Comparison of ENCODE assay signal across 10 mouse cellular contexts in genomic region chr19:9979156-9979555, GRCm38 (mm10). TPM values are rescaled to one million over a fixed set of nuclear protein-coding genes. Genes with fewer than 3 reads are reported as not detected.
DNase-seq lines count a peak whose midpoint lies in the region; ATAC-seq and TF ChIP-seq lines count a peak whose summit lies in the region.
"Had no signal": no experiment of that assay in that cellular context is flagged by ENCODE, and none has a peak within 500 bp of the region (broad histone marks: within the 10 kb centered on the region; RNA-seq: fewer than 3 reads in every experiment).

No protein-coding gene starts in this region.

- H3K4me1 ChIP-seq in heart, embryonic 13.5 days: peaks cover 47% of the 10 kb centered on the region
- H3K4me1 ChIP-seq in lung, embryonic 15.5 days: peaks cover 29% of the 10 kb centered on the region
- H3K4me1 ChIP-seq in cortical plate, adult 2 months (ENCODE audit: control insufficient read depth, insufficient read depth, low read length): peaks cover 6% of the 10 kb centered on the region
- peaks cover 10% of the 10 kb centered on the region for H3K4me1 ChIP-seq in olfactory bulb, adult 2 months (ENCODE audit: control insufficient read depth, insufficient read depth, low read length)

- no peak overlapping the region for H3K9ac ChIP-seq in heart, embryonic 13.5 days
- no peak overlapping the region for H3K9ac ChIP-seq in lung, embryonic 15.5 days
- H3K9ac ChIP-seq: neural tube, embryonic 13.5 days had no signal

- DNase-seq in heart, postnatal 36 days: no peak
- DNase-seq in lung, postnatal 36 days: no peak
- DNase-seq in cerebellum, postnatal 36 days: no peak
- DNase-seq in right cerebral cortex, adult 18-20 months: no peak

- no peak for TF ChIP-seq CTCF in cortical plate, adult 2 months (IDR thresholded peaks at IDR 0.05; ENCODE audit: extremely low read depth, insufficient read depth, low read length)
- TF ChIP-seq CTCF in olfactory bulb, adult 2 months (IDR thresholded peaks at IDR 0.05; ENCODE audit: insufficient read depth, low read depth, low read length): no peak

- peaks cover 3% of the 10 kb centered on the region for H3K36me3 ChIP-seq in heart, embryonic 13.5 days
- peaks cover 2% of the 10 kb centered on the region; the same call in 1 of the 2 replicates for H3K36me3 ChIP-seq in lung, embryonic 15.5 days

- no peak for TF ChIP-seq POLR2A in cortical plate, adult 2 months (IDR thresholded peaks at IDR 0.05; ENCODE audit: extremely low read depth, insufficient read depth, low read length)
- TF ChIP-seq POLR2A in olfactory bulb, adult 2 months (IDR thresholded peaks at IDR 0.05; ENCODE audit: insufficient read depth, low read depth, low read length): no peak

- H3K9me3 ChIP-seq in heart, embryonic 13.5 days: no peaks in the 10 kb centered on the region
- H3K9me3 ChIP-seq in lung, embryonic 15.5 days: no peaks in the 10 kb centered on the region
- H3K9me3 ChIP-seq: midbrain, embryonic 10.5 days; neural tube, embryonic 13.5 days had no signal

- H3K4me2 ChIP-seq in heart, embryonic 13.5 days: peak overlapping the region; percentile 45
- H3K4me2 ChIP-seq in lung, embryonic 15.5 days: no peak overlapping the region
- H3K4me2 ChIP-seq: neural tube, embryonic 13.5 days had no signal

- no peak for ATAC-seq in heart, embryonic 13.5 days (ENCODE audit: extremely low read depth, insufficient number of reproducible peaks, low FRiP score, low TSS enrichment)
- ATAC-seq in lung, embryonic 15.5 days (ENCODE audit: borderline replicate concordance, extremely low read depth, low FRiP score, low TSS enrichment): no peak

- H3K27me3 ChIP-seq in heart, embryonic 13.5 days (replicated peaks): no peaks in the 10 kb centered on the region
- no peaks in the 10 kb centered on the region for H3K27me3 ChIP-seq in lung, embryonic 15.5 days
- H3K27me3 ChIP-seq: neural tube, embryonic 13.5 days had no signal

- H3K27ac ChIP-seq in heart, embryonic 13.5 days (replicated peaks): peak overlapping the region; percentile 82
- peak overlapping the region; percentile 68 for H3K27ac ChIP-seq in lung, embryonic 15.5 days
- peak overlapping the region; percentile 79 for H3K27ac ChIP-seq in cortical plate, adult 2 months (ENCODE audit: insufficient read depth, low read length)
- H3K27ac ChIP-seq in olfactory bulb, adult 2 months (ENCODE audit: insufficient read depth, low read depth, low read length): peak overlapping the region; percentile 67
- H3K27ac ChIP-seq: neural tube, embryonic 13.5 days had no signal

- intact Hi-C loops in heart, postnatal 36 days (cut with DNase I): no loop called here

- WGBS in heart, embryonic 13.5 days: 90% methylated on average over 2 of the region's 2 CpGs
- WGBS in lung, embryonic 15.5 days: 66% methylated on average over 2 of the region's 2 CpGs
- WGBS in olfactory bulb, adult 2 months: 75% methylated on average over 2 of the region's 2 CpGs

- H3K4me3 ChIP-seq in heart, embryonic 13.5 days: no peak overlapping the region; the same call in 1 of the 2 replicates
- no peak overlapping the region for H3K4me3 ChIP-seq in lung, embryonic 15.5 days
- H3K4me3 ChIP-seq in cortical plate, adult 2 months (ENCODE audit: insufficient read depth, low read length): no peak overlapping the region
- H3K4me3 ChIP-seq in olfactory bulb, adult 2 months (ENCODE audit: insufficient read depth, low read depth, low read length): no peak overlapping the region
- H3K4me3 ChIP-seq: midbrain, embryonic 10.5 days; neural tube, embryonic 13.5 days had no signal

RNA-seq across cellular contexts. Expression of gene Fth1, which starts 1.2 kb away (rescaled TPM):
- 2,189 and 2,554 TPM in 2 replicates for polyA plus RNA-seq in heart, embryonic 13.5 days (2015; fragmentation: Nextera tagmentation; extraction: Ambion mirVana)
- 1,000 to 10,000 TPM; 2,889 to 3,152 TPM for total RNA-seq in heart, postnatal 36 days (2021)
- polyA plus RNA-seq in lung, embryonic 15.5 days (2015; fragmentation: Nextera tagmentation; extraction: Ambion mirVana): 1,860 and 1,896 TPM in 2 replicates
- 5,395 and 6,156 TPM in 2 replicates for polyA plus RNA-seq in cortical plate, adult 2 months (2012; rRNA removed)
- 1,416 TPM in 1 of 2 replicates, not detected in the other for polyA plus RNA-seq in olfactory bulb, adult 2 months (2012; ENCODE audit: insufficient read depth, insufficient read length, low replicate concordance, missing spikeins)

RNA-seq across cellular contexts. Expression of gene Best1, which starts 22.3 kb away (rescaled TPM):
- polyA plus RNA-seq in heart, embryonic 13.5 days (2015; fragmentation: Nextera tagmentation; extraction: Ambion mirVana): 0.23 and 0.27 TPM in 2 replicates
- under 1 TPM; 0.11 to 0.14 TPM for total RNA-seq in heart, postnatal 36 days (2021)
- polyA plus RNA-seq in lung, embryonic 15.5 days (2015; fragmentation: Nextera tagmentation; extraction: Ambion mirVana): 1.1 TPM in 2 replicates
- 0.98 and 1.1 TPM in 2 replicates for polyA plus RNA-seq in cortical plate, adult 2 months (2012; rRNA removed)
- polyA plus RNA-seq in olfactory bulb, adult 2 months (2012; ENCODE audit: insufficient read depth, insufficient read length, low replicate concordance, missing spikeins): not detected in 2 replicates

RNA-seq across cellular contexts. Expression of gene Rab3il1, which starts 22.3 kb away (rescaled TPM):
- 32.5 and 36.7 TPM in 2 replicates for polyA plus RNA-seq in heart, embryonic 13.5 days (2015; fragmentation: Nextera tagmentation; extraction: Ambion mirVana)
- total RNA-seq in heart, postnatal 36 days (2021): 1 to 10 TPM; 7.9 to 8.7 TPM
- 31.5 and 33.1 TPM in 2 replicates for polyA plus RNA-seq in lung, embryonic 15.5 days (2015; fragmentation: Nextera tagmentation; extraction: Ambion mirVana)
- polyA plus RNA-seq in cortical plate, adult 2 months (2012; rRNA removed): 12.9 and 13.6 TPM in 2 replicates
- not detected in 2 replicates for polyA plus RNA-seq in olfactory bulb, adult 2 months (2012; ENCODE audit: insufficient read depth, insufficient read length, low replicate concordance, missing spikeins)

Comparison
In these comparisons a context has a peak if more than half of its experiments do, and no peak if none do; other contexts are left out.
1. RNA of gene Rab3il1, which starts 22.3 kb away (polyA plus RNA-seq): 32.5 to 36.7 TPM in heart, embryonic 13.5 days, 31.5 to 33.1 TPM in lung, embryonic 15.5 days and 12.9 to 13.6 TPM in cortical plate, adult 2 months; not detected in olfactory bulb, adult 2 months; every median in the first group is over 10 times any median in the second.
2. Peak in every context shown above with its lines, with median percentiles within 50 percentile points of each other: H3K27ac ChIP-seq.